8 mouse cellular contexts compared by ENCODE assay signal in genomic region chr17:35244999-35245398, GRCm38 (mm10). TPM values are rescaled to one million over a fixed set of nuclear protein-coding genes. Genes with fewer than 3 reads are reported as not detected.
DNase-seq lines count a peak whose midpoint lies in the region; ATAC-seq lines count a peak whose summit lies in the region.

No protein-coding gene starts in this region.

- no peak for ATAC-seq in heart, embryonic 16.5 days (replicated peaks; ENCODE audit: extremely low read depth, insufficient read depth, low FRiP score)
- ATAC-seq in hindbrain, embryonic 14.5 days (ENCODE audit: low FRiP score), result no peak
- no peak for ATAC-seq in midbrain, embryonic 11.5 days (ENCODE audit: low FRiP score)
- ATAC-seq in erythroid progenitor cell, adult 5-6 weeks (replicated peaks; ENCODE audit: low FRiP score, poor library complexity, severe bottlenecking), result no peak

- peak overlapping the region; percentile 4; the same call in 1 of the 2 replicates for H3K4me3 ChIP-seq in heart, embryonic 16.5 days (ENCODE audit: low read length)
- peak overlapping the region; percentile 98 for H3K4me3 ChIP-seq in embryonic facial prominence, embryonic 10.5 days
- peak overlapping the region; percentile 90; the same call in 1 of the 2 replicates for H3K4me3 ChIP-seq in hindbrain, embryonic 14.5 days (replicated peaks; ENCODE audit: low read length)
- 0 out of 2 replicates have a peak overlapping the region, but pooled peaks have one; percentile 99 for H3K4me3 ChIP-seq in midbrain, embryonic 11.5 days (ENCODE audit: low read depth, low read length)

- intact Hi-C loops in heart, postnatal 14 days (cut with DNase I), result loop anchor here (5.0 to 10.0 kb wide), 2 partner anchors 393 to 1130 kb away; partner anchors contain the start of genes H2-DMa, Nelfe and Skiv2l

- H3K27ac ChIP-seq in heart, embryonic 16.5 days (ENCODE audit: low read length), result no peak overlapping the region; the same call in 1 of the 2 replicates
- no peak overlapping the region for H3K27ac ChIP-seq in embryonic facial prominence, embryonic 10.5 days (replicated peaks)
- no peak overlapping the region for H3K27ac ChIP-seq in hindbrain, embryonic 14.5 days
- H3K27ac ChIP-seq in midbrain, embryonic 11.5 days (ENCODE audit: low read depth, low read length), result no peak overlapping the region

- H3K9ac ChIP-seq in heart, embryonic 16.5 days (ENCODE audit: low read length), result peak overlapping the region; percentile 7; the same call in 1 of the 2 replicates
- H3K9ac ChIP-seq in hindbrain, embryonic 14.5 days, result peak overlapping the region; percentile 99; the same call in 1 of the 2 replicates
- peak overlapping the region; percentile 100 for H3K9ac ChIP-seq in midbrain, embryonic 11.5 days (ENCODE audit: low read length)

- no peak for DNase-seq in heart, postnatal 14 days
- no peak for DNase-seq in embryonic facial prominence, embryonic 10.5 days (ENCODE audit: low spot score)
- DNase-seq in hindbrain, embryonic 14.5 days (ENCODE audit: low spot score), result no peak
- DNase-seq in midbrain, embryonic 11.5 days (ENCODE audit: low spot score, missing footprints), result no peak
- no peak for DNase-seq in layer of hippocampus, adult 9-11 months
- no peak for DNase-seq in right cerebral cortex, adult 18-20 months

- no peaks in the 10 kb centered on the region for H3K9me3 ChIP-seq in heart, embryonic 16.5 days (replicated peaks; ENCODE audit: control insufficient read depth, low read length)
- no peaks in the 10 kb centered on the region for H3K9me3 ChIP-seq in embryonic facial prominence, embryonic 10.5 days
- H3K9me3 ChIP-seq in hindbrain, embryonic 14.5 days (ENCODE audit: control insufficient read depth, low read length), result no peaks in the 10 kb centered on the region
- no peaks in the 10 kb centered on the region for H3K9me3 ChIP-seq in midbrain, embryonic 11.5 days (ENCODE audit: control insufficient read depth, low read length)

- H3K36me3 ChIP-seq in heart, embryonic 16.5 days (ENCODE audit: control insufficient read depth, insufficient read depth), result peaks cover 67% of the 10 kb centered on the region
- peaks cover 73% of the 10 kb centered on the region for H3K36me3 ChIP-seq in embryonic facial prominence, embryonic 10.5 days (replicated peaks)
- peaks cover 68% of the 10 kb centered on the region for H3K36me3 ChIP-seq in hindbrain, embryonic 14.5 days (replicated peaks; ENCODE audit: control insufficient read depth, insufficient read depth)
- H3K36me3 ChIP-seq in midbrain, embryonic 11.5 days (ENCODE audit: control insufficient read depth, insufficient read depth, low read length), result peaks cover 52% of the 10 kb centered on the region

- 46% methylated on average over 2 of the region's 2 CpGs for WGBS in heart, embryonic 16.5 days
- WGBS in embryonic facial prominence, embryonic 10.5 days, result 88% methylated on average over 2 of the region's 2 CpGs
- 65% methylated on average over 2 of the region's 2 CpGs for WGBS in hindbrain, embryonic 14.5 days
- WGBS in midbrain, embryonic 11.5 days, result 84% methylated on average over 2 of the region's 2 CpGs

- H3K4me1 ChIP-seq in heart, embryonic 16.5 days (ENCODE audit: control insufficient read depth, insufficient read depth, low read length), result peaks cover 45% of the 10 kb centered on the region
- peaks cover 44% of the 10 kb centered on the region for H3K4me1 ChIP-seq in embryonic facial prominence, embryonic 10.5 days
- H3K4me1 ChIP-seq in hindbrain, embryonic 14.5 days (replicated peaks; ENCODE audit: control insufficient read depth, insufficient read depth, low read length), result peaks cover 33% of the 10 kb centered on the region
- peaks cover 37% of the 10 kb centered on the region for H3K4me1 ChIP-seq in midbrain, embryonic 11.5 days (ENCODE audit: control insufficient read depth, insufficient read depth, low read length)

- H3K27me3 ChIP-seq in heart, embryonic 16.5 days (ENCODE audit: control insufficient read depth, insufficient read depth, low read length), result no peaks in the 10 kb centered on the region
- no peaks in the 10 kb centered on the region for H3K27me3 ChIP-seq in embryonic facial prominence, embryonic 10.5 days (replicated peaks; ENCODE audit: low read depth, poor library complexity, severe bottlenecking)
- no peaks in the 10 kb centered on the region for H3K27me3 ChIP-seq in hindbrain, embryonic 14.5 days (ENCODE audit: control insufficient read depth, insufficient read depth, low read length)
- no peaks in the 10 kb centered on the region for H3K27me3 ChIP-seq in midbrain, embryonic 11.5 days (ENCODE audit: control insufficient read depth, insufficient read depth, low read length)

- peak overlapping the region; percentile 8; the same call in 1 of the 2 replicates for H3K4me2 ChIP-seq in heart, embryonic 16.5 days (ENCODE audit: low read depth, low read length)
- peak overlapping the region; percentile 67 for H3K4me2 ChIP-seq in hindbrain, embryonic 14.5 days (replicated peaks)
- H3K4me2 ChIP-seq in midbrain, embryonic 11.5 days, result peak overlapping the region; percentile 97

RNA-seq across cellular contexts. Expression of gene Ddx39b, which starts 3.5 kb away (rescaled TPM):
- 256 and 260 TPM in 2 replicates for polyA plus RNA-seq in heart, embryonic 16.5 days (2015; fragmentation: Nextera tagmentation; extraction: Ambion mirVana)
- 100 to 1,000 TPM; 107 to 118 TPM for total RNA-seq in heart, postnatal 14 days (2021)
- 726 and 735 TPM in 2 replicates for polyA plus RNA-seq in embryonic facial prominence, embryonic 10.5 days (2016; fragmentation: Nextera tagmentation; extraction: Ambion mirVana)
- polyA plus RNA-seq in hindbrain, embryonic 14.5 days (2014; fragmentation: Nextera tagmentation; extraction: Ambion mirVana), result 341 and 346 TPM in 2 replicates
- 649 and 657 TPM in 2 replicates for polyA plus RNA-seq in midbrain, embryonic 11.5 days (2014; fragmentation: Nextera tagmentation; extraction: Ambion mirVana)
- 169 and 179 TPM in 2 replicates for total RNA-seq in erythroid progenitor cell, adult 5-6 weeks (2015; ENCODE audit: low replicate concordance)
- total RNA-seq in erythroid progenitor cell, adult 5-6 weeks (2017; ENCODE audit: low replicate concordance), result 80.1 and 99.9 TPM in 2 replicates

RNA-seq across cellular contexts. Expression of gene Nfkbil1, which starts 9.4 kb away (rescaled TPM):
- 8.4 and 8.8 TPM in 2 replicates for polyA plus RNA-seq in heart, embryonic 16.5 days (2015; fragmentation: Nextera tagmentation; extraction: Ambion mirVana)
- total RNA-seq in heart, postnatal 14 days (2021), result 10 to 100 TPM in 1 of 2 experiments, 1 to 10 TPM in 1; 8.4 to 10.4 TPM
- polyA plus RNA-seq in embryonic facial prominence, embryonic 10.5 days (2016; fragmentation: Nextera tagmentation; extraction: Ambion mirVana), result 9.3 and 9.6 TPM in 2 replicates
- polyA plus RNA-seq in hindbrain, embryonic 14.5 days (2014; fragmentation: Nextera tagmentation; extraction: Ambion mirVana), result 3.5 and 3.8 TPM in 2 replicates
- polyA plus RNA-seq in midbrain, embryonic 11.5 days (2014; fragmentation: Nextera tagmentation; extraction: Ambion mirVana), result 3.3 and 4.4 TPM in 2 replicates
- 0.84 and 1.1 TPM in 2 replicates for total RNA-seq in erythroid progenitor cell, adult 5-6 weeks (2015; ENCODE audit: low replicate concordance)
- 3.0 TPM in 1 of 2 replicates, not detected in the other for total RNA-seq in erythroid progenitor cell, adult 5-6 weeks (2017; ENCODE audit: low replicate concordance)

RNA-seq across cellular contexts. Expression of gene Atp6v1g2, which starts 11.5 kb away (rescaled TPM):
- 10.1 and 10.4 TPM in 2 replicates for polyA plus RNA-seq in heart, embryonic 16.5 days (2015; fragmentation: Nextera tagmentation; extraction: Ambion mirVana)
- total RNA-seq in heart, postnatal 14 days (2021), result 1 to 10 TPM; 4.1 to 4.4 TPM
- 5.2 and 5.6 TPM in 2 replicates for polyA plus RNA-seq in embryonic facial prominence, embryonic 10.5 days (2016; fragmentation: Nextera tagmentation; extraction: Ambion mirVana)
- 122 and 138 TPM in 2 replicates for polyA plus RNA-seq in hindbrain, embryonic 14.5 days (2014; fragmentation: Nextera tagmentation; extraction: Ambion mirVana)
- polyA plus RNA-seq in midbrain, embryonic 11.5 days (2014; fragmentation: Nextera tagmentation; extraction: Ambion mirVana), result 17.0 and 17.8 TPM in 2 replicates
- 6.1 TPM in 1 of 2 replicates, not detected in the other for total RNA-seq in erythroid progenitor cell, adult 5-6 weeks (2015; ENCODE audit: low replicate concordance)
- not detected in 2 replicates for total RNA-seq in erythroid progenitor cell, adult 5-6 weeks (2017; ENCODE audit: low replicate concordance)

RNA-seq across cellular contexts. Expression of gene H2-D1, which starts 17.5 kb away (rescaled TPM):
- polyA plus RNA-seq in heart, embryonic 16.5 days (2015; fragmentation: Nextera tagmentation; extraction: Ambion mirVana), result 90.5 and 110 TPM in 2 replicates
- total RNA-seq in heart, postnatal 14 days (2021), result 10 to 100 TPM; 77.3 to 77.5 TPM
- polyA plus RNA-seq in embryonic facial prominence, embryonic 10.5 days (2016; fragmentation: Nextera tagmentation; extraction: Ambion mirVana), result 30.3 and 32.9 TPM in 2 replicates
- polyA plus RNA-seq in hindbrain, embryonic 14.5 days (2014; fragmentation: Nextera tagmentation; extraction: Ambion mirVana), result 95.5 and 98.1 TPM in 2 replicates
- polyA plus RNA-seq in midbrain, embryonic 11.5 days (2014; fragmentation: Nextera tagmentation; extraction: Ambion mirVana), result 42.2 and 45.9 TPM in 2 replicates
- total RNA-seq in erythroid progenitor cell, adult 5-6 weeks (2015; ENCODE audit: low replicate concordance), result 147 and 160 TPM in 2 replicates
- total RNA-seq in erythroid progenitor cell, adult 5-6 weeks (2017; ENCODE audit: low replicate concordance), result 213 and 250 TPM in 2 replicates

RNA-seq across cellular contexts. Expression of gene Gm16181, which starts 24.4 kb away (rescaled TPM):
- 0.41 and 1.2 TPM in 2 replicates for polyA plus RNA-seq in heart, embryonic 16.5 days (2015; fragmentation: Nextera tagmentation; extraction: Ambion mirVana)
- total RNA-seq in heart, postnatal 14 days (2021), result under 1 TPM in 1 of 2 experiments, not detected in 1; 0.71 TPM
- 0.33 and 0.40 TPM in 2 replicates for polyA plus RNA-seq in embryonic facial prominence, embryonic 10.5 days (2016; fragmentation: Nextera tagmentation; extraction: Ambion mirVana)
- polyA plus RNA-seq in hindbrain, embryonic 14.5 days (2014; fragmentation: Nextera tagmentation; extraction: Ambion mirVana), result not detected in 2 replicates
- polyA plus RNA-seq in midbrain, embryonic 11.5 days (2014; fragmentation: Nextera tagmentation; extraction: Ambion mirVana), result not detected in 2 replicates
- total RNA-seq in erythroid progenitor cell, adult 5-6 weeks (2015; ENCODE audit: low replicate concordance), result not detected in 2 replicates
- total RNA-seq in erythroid progenitor cell, adult 5-6 weeks (2017; ENCODE audit: low replicate concordance), result not detected in 2 replicates

Comparison
In these comparisons a context has a peak if more than half of its experiments do, and no peak if none do; other contexts are left out.
1. H3K4me2 ChIP-seq: peak in every context shown above with its lines; median percentile 97 in midbrain, embryonic 11.5 days; 67 in hindbrain, embryonic 14.5 days; 8 in heart, embryonic 16.5 days.
2. H3K4me3 ChIP-seq: peak in every context shown above with its lines; median percentile 99 in midbrain, embryonic 11.5 days; 98 in embryonic facial prominence, embryonic 10.5 days; 90 in hindbrain, embryonic 14.5 days; 4 in heart, embryonic 16.5 days.
3. H3K9ac ChIP-seq: peak in every context shown above with its lines; median percentile 100 in midbrain, embryonic 11.5 days; 99 in hindbrain, embryonic 14.5 days; 7 in heart, embryonic 16.5 days.